Mouse (Mus musculus): ENCODE measurements around the gene AC129217.1.

AC129217.1 gene

DNA sequence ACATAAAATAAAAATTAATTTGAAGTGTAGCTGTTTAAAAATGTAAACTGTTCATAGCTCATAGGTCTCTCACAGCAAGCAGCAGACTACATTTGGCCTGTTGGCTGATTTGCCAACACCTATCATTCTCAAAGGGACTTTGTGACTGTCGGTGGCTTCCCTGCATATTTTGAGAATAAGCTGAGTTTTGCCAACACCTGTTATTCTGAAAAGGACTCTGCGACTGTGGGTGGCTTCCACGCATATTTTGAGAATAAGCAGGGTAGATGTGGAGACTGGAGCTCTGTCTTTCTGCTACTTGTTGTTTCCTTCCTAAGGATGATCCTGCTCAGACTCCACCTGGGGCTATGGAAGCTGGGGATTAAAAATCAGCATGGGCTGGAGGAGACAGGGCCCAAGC lies 23.5 kb downstream of the AC129217.1 start:
- in situ Hi-C loops (cut with MboI, MseI) = loop anchor here (10.0 to 25.0 kb wide), 3 partner anchors 266 to 1532 kb away; partner anchors contain the start of genes Scgb2a2 (in 1 of the 2), Slc22a8 (in 1 of the 2) and Syt7 (in 1 of the 2)

DNA sequence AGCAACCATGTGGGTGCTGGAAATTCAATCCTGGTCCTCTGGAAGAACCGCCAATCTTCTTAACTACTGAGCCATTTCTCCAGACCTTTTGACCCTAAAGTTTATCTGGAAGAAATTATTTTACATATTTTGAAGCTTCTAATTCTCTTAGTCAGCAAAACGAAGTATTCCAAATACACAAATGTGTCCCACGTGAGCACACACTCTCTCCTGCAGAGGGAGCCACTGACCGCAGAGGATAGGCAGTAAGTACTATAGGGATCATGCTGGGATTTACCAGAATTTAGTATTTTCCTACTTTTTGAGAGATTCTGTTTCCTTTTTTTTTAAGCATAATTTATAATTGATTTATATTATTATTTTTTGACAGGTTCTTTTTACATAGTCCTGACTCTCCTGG lies 28.1 kb downstream of the AC129217.1 start:
- in situ Hi-C loops (cut with MboI, MseI) = loop anchor here (10.0 to 25.0 kb wide), 3 partner anchors 270 to 1527 kb away; partner anchors contain the start of genes Scgb2a2 (in 1 of the 2), Slc22a8 (in 1 of the 2) and Syt7 (in 1 of the 2)

DNA sequence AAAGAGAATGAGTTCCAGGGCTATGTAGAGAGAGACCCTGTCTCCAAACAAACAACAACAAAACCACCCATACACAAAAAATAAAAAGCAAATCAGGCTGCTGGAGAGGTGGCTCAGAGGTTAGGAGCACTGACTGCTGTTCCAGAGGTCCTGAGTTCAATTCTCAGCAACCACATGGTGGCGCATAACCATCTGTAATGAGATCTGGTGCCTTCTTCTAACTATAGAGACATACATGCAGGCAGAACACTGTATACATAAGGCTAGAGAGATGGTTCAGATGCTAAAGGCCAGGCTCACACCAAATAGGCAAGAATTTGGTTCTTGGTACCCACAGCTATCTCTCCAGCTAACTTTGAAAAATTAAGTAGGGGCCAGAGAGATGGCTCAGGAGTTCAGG lies 29.4 kb downstream of the AC129217.1 start:
- in situ Hi-C loops (cut with MboI, MseI) = loop anchor here (10.0 to 25.0 kb wide), 3 partner anchors 272 to 1526 kb away; partner anchors contain the start of genes Scgb2a2 (in 1 of the 2), Slc22a8 (in 1 of the 2) and Syt7 (in 1 of the 2)

DNA sequence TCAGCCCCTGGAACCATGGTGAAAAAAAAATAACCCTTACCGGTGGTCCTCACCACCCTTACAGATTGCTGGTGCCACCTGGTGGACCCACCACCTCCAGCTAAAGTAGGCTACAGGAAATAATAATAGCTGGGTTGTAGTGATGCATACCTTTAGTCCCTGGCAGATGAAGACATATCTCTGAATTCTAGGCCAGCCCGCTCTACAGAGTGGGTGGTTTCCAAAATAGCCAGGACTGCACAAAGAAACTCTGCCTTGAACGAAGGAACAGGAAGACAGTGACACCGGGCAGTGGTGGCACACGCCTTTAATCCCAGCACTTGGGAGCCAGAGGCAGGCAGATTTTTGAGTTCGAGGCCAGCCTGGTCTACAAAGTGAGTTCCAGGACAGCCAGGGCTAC lies 34.7 kb downstream of the AC129217.1 start:
- in situ Hi-C loops (cut with MboI, MseI) = loop anchor here in 1 of 2 experiments (25.0 kb wide), 1 partner anchor 277 kb away; the partner anchor contains the start of gene Slc22a8

DNA sequence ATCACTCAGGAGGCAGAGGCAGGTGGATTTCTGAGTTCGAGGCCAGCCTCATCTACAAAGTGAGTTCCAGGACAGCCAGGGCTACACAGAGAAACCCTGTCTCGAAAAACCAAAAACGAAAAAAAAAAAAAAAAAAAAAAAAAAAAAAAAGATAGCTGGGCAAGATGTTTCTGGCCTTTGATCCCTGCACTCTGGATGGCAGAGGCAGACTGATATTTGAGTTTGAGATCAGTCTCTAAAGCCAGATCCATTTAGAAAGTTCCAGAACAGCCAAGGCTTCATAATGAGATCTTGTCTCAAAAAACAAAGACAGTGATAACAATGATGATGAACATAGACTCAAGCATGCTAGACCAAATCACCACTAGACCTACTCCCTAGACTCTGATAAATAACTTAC lies 40.8 kb downstream of the AC129217.1 start:
- in situ Hi-C loops (cut with MboI, MseI) = loop anchor here in 1 of 2 experiments (5.0 to 25.0 kb wide), 2 partner anchors 33 to 283 kb away; partner anchors contain the start of genes Bscl2, Gng3 and Slc22a8

DNA sequence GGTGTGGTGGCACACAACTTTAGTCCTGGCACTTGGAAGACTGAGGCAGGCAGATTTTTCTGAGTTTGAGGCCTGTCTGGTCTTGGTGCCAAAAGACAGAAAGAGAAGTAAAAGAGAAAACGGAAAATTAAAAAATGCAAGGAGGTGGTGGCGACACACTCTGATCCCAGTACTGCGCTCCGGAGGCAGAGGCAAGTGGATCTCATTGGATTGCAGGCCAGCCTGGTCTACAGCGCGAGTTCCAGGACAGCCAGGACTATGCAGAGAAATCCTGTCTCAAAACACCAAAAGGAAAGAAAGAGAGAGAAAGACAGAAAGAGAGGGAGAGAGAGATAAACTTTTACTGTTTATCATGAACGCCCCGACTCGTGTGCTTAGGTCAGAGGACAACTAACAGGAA lies 41.3 kb downstream of the AC129217.1 start:
- in situ Hi-C loops (cut with MboI, MseI) = loop anchor here in 1 of 2 experiments (5.0 to 25.0 kb wide), 2 partner anchors 34 to 284 kb away; partner anchors contain the start of genes Bscl2, Gng3 and Slc22a8

DNA sequence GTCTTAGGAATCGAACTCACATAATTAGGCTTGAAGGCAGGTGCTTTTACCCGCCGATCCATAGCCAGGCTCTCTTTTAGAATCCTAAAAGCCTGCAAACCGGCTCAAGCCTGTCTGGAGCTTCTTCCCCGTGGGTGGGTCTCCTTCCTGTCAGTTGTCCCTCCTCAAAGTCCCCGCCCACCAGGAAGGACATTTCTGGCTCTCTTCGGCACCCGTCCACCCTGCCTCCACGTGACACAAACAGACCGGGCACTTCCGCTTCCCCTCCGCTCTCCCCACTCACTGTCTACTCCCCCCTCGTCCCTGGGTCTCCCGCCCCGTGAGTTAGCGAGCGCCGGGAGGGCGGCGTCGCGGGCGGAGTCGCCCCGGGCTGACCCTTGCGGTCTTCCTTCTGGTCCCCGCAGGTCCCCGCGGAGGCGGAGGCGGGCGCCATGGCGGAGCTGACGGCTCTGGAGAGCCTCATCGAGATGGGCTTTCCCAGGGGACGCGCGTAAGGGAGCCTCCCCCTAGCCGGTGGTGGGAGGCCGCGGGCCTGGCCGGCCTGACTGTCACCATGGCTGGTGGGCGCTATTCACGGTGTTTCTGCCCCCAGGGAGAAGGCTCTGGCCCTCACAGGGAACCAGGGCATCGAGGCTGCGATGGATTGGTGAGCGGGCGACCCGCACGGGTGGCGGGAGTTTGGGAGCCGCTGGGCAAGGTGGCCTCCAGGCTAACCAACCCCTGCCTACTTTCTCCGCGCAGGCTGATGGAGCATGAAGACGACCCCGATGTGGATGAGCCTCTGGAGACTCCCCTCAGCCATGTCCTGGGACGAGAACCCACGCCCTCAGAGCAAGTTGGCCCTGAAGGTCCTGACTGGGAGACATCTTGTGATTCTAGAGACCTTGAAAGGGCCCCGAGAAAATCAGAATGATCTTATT lies 42.0 kb downstream of the AC129217.1 start, which contains the start of gene Ubxn1:
Ubxn1 (plus strand) TSS at position 230 of the 920 bp plus-strand sequence.
- in situ Hi-C loops (cut with MboI, MseI) = loop anchor here in 1 of 2 experiments (5.0 to 25.0 kb wide), 2 partner anchors 34 to 284 kb away; partner anchors contain the start of genes Bscl2, Gng3 and Slc22a8

DNA sequence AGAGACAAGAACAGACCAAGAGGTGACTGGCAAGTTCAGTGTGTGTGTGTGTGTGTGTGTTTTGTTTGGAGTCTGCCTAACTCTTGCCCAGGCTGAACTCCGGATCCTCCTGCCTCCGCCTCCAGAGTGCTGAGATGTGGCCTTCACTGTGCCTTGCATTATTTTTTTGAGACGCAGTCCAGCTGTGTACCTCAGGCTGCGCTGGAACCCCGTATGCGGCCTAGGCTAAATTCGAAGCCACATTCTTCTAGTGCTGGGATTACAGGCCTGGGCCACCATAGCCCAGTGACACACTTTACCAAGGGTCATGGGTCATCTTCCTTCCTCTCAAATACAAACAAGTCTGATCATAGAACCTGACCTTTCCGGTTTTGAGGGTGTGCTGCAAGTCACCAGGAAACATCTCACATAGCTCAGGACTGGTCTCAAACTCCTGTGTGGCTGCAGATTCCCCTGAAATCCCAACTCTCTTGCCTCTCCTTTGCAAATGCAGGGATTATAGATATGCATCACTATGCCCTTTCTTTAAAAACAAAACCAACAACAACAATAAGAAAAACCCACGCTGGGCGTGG lies 42.8 kb downstream of the AC129217.1 start:
- in situ Hi-C loops (cut with MboI, MseI) = loop anchor here in 1 of 2 experiments (5.0 to 25.0 kb wide), 2 partner anchors 35 to 285 kb away; partner anchors contain the start of genes Bscl2, Gng3 and Slc22a8

DNA sequence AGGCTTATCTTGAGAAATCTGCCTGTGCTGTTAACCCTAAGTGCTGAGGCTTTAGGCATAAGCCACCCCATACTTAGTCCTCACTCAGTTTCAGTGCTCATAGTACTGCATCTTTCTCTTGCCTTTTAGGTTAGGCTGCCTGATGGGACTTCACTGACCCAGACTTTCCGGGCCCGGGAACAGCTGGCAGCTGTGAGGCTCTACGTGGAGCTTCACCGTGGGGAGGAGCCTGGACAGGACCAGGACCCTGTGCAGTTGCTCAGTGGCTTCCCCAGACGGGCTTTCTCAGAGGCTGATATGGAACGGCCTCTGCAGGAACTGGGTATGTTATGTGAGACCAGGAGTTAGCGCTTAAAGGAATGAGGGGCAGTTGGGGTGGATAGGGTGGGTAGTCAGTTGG lies 45.5 kb downstream of the AC129217.1 start:
- in situ Hi-C loops (cut with MboI, MseI) = loop anchor here in 1 of 2 experiments (5.0 kb wide), 1 partner anchor 1313 kb away; no protein-coding TSS in a partner anchor

DNA sequence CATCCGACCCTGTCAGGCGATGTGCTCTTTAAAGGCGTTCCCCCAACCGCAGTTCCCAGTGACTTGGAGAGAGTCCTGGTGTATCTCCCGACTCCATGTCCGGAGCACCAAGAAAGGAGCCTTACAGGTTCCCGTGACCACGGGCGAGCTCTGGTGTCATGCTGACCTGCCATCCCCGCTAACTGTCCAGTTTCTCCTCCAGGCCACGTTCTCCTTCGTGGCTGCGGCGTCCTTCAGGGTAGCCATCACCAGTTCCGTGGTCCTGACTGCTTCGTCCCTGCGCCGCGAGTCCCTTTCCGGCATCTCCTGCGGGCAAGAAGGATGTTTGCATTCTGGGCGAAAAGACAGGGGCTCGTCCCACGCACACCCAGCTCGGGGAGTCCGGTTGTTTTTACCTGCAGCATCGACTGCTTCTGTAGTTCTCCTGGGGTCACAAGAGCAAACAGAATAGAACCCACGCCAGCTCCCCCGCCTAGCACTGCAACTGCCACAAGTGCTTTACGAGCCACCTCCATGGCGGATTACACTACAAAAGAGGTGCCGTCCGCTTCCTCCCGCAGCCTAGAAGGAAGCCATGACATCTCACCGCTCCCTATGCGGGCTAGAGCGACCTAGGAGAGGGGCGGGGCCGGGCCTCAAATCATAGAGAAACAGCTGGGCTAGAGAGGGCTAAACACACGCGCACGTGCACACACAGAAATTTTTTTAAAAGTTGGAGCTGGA lies 50.9 kb downstream of the AC129217.1 start, which contains the start of gene Uqcc3:
Uqcc3 (minus strand) TSS at position 613 of the 723 bp plus-strand sequence.
- in situ Hi-C loops (cut with MboI, MseI) = no loop called here

DNA sequence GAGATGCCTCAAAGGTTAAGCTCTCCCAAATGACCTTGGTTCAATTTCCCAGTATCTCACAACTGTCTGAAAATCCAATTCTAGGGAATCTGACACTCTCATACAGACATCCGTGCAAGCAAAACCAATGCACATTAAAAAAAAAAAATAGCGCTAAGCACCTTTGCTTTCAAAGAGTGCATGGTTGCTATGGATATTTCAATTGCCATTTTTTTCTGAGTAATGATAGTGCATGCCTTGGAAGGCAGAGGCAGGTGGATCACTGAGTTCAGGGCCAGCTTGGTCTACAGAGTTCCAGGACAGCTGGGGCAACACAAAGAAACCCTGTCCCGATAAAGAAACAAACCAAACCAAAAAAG lies 51.4 kb downstream of the AC129217.1 start:
- in situ Hi-C loops (cut with MboI, MseI) = no loop called here

DNA sequence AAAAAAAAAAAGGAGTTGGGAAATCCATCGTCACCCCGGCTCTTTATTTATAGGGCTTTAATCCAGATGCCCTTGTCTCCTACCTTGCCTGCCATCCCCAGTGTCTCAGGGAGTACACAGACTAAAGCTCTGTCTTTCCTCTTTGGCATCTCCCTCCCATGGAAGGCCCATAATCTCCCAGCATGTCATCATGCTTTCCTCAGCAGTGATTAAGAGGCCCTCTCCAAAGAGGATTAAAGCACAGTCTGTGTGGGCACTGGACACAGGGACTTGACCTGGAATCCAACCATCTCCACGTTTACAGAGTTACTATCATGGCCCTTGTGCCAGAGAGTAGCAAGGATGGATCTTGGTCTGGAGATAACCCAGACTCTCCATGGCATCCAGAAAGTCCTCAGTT lies 54.0 kb downstream of the AC129217.1 start, which contains the start of the genes Lbhd1 and Gm49403:
Lbhd1 (plus strand) TSS at position 117 of the 400 bp plus-strand sequence.
Gm49403 (plus strand) TSS at position 315 of the 400 bp plus-strand sequence.
- in situ Hi-C loops (cut with MboI, MseI) = no loop called here

DNA sequence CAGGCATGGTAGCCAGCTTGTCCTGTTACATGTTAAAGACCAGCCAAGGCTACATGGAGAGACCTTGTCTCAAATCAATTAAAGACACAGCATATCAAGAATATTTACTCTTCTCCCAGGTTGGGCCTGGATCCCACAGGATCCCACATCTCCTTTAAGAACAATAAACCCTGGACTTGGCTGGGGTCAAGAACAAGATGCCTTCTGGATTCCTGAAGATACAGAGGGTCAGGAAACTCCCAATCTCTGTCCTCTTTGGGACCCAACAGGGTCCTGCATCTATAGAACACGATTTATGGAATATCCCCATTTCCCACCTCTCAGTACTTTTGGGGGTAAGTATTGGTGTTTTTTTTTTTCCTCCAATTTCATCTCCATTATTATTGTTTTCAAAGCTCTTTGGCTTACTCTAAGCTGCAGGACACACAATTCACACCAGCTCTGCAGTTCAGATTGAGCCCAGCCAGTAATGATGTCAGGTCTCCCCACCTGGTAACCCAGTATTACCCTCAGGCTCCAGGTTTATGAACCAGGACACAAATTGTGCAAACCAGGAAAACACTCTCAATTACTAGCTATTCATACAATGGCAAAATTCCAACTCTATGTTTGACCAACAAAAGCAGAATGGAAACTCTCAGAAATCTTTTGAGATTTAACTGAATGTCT lies 57.5 kb downstream of the AC129217.1 start:
- in situ Hi-C loops (cut with MboI, MseI) = no loop called here

DNA sequence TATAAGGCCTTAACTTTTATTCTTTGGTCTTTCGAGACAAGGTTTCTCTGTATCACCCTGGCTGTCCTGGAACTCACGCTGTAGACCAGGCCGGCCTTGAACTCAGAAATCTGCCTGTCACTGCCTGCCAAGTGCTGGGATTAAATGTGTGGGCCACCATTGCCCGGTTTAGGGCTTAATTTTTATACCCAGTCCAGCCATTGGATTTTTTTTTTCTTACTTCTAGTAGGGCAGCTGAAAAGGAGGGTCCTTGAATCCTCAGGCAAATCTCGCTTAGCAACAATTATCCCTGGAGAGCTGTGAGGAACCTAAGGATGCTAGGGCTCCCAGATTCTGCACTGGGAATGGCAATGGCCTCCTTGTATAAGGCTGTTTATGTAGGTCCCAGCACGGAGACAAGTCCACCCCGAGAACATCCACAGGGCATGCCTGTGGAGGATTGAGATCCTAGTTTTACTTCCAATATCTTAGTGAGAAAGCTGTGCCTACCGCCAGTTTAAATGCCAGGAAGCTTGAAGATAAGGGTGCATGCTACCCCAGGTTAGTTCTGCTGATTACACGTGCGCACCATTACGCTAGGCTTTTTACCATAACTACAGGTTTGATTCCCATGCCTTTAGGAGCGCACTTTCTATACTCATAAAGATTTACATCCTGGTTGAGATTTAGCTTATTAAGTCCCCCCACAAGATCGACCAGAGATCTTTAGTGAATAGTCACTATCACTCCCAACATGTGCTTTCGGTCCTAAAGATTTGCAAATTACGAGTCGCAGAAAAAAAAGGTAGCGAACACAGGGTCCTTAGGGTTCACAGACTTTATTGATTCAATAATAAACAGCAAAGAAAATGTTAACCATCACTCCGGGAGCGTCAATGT lies 58.3 kb downstream of the AC129217.1 start:
- in situ Hi-C loops (cut with MboI, MseI) = no loop called here

DNA sequence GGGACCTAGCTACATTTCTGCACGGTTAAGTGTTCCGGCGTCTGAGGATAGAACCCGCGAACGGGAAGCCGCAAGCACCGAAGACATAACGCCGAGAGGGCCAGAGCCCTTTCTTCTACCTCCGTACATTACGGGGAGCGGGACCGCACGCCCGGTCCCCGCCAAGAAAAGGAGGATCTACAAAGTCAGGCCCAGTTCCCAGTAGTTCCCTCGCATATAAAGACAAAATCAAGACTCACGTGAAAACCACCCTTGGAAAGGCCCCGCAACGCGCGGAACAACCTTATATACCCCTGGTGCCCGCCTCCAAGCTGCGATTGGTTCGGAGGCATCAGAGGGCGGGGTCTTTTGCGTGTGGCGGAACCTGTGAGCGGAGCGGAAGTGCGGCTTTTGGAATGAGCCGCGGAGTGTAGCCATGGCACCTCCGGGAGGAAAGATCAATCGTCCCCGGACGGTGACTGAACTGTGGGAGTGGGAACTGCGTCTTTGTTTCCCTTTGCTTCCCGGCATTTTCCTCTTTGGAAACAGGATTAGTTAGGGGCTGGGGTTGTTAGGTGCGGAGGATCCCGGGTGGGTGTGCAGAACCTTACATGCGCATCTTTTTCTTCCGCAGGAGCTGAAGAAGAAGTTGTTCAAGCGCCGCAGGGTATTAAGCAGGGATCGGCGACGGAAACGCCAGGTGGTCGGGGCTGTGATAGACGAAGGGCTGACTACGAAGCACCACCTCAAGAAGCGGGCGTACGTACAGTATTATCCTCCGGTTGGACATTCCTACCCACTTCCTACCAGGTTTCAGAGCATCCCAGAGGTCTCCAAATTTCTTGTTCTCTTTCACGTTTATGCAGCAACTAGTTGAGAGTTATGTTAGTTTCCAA lies 59.2 kb downstream of the AC129217.1 start, which contains the start of the genes 1810009A15Rik and Gm49416:
1810009A15Rik (plus strand) TSS at position 343 of the 875 bp plus-strand sequence.
Gm49416 (plus strand) TSS at position 416 of the 875 bp plus-strand sequence.
- in situ Hi-C loops (cut with MboI, MseI) = no loop called here

Measured in T-helper 17 cell (primary cell).